Mouse (Mus musculus) kidney, adult 2 months (tissue): ENCODE results near the gene Smpdl3a.

Experiments
- CTCF ChIP-seq: fragments of 200-500 bp; conservative IDR thresholded peaks from 2 replicates; pipeline ENCODE4 v1.5.1; 2011; ENCODE audit warnings: low read depth, mild to moderate bottlenecking, control low read depth, low read length, moderate library complexity, mixed read lengths; ENCODE audit not compliant: insufficient read depth, insufficient read length
- POLR2A ChIP-seq: fragments of 200-500 bp; IDR thresholded peaks from one replicate; pipeline ENCODE4 v1.6.1; 2011; ENCODE audit warnings: low read depth, low read length, control low read depth

DNA sequence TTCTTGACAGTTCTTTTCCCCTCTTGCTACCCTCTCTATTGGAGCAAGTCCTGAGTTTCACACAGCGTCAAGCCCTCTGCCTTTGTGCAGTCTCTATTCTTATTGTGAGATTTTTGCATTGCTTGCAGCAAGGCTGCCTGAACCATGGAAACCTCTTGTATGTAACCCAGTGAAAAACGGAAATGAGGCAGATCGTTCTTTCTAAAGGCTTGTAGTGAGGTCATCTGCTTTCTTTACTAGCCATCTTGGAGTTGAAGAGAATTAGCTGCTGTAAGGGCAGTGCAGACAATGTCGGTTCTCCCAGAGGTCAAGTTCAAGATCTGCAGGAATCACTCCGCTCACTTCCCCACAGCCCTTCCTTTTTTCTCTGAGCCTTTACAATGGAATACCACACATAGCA lies 34.5 kb downstream of the Smpdl3a start:
- TF ChIP-seq POLR2A, result no peak
- no peak for TF ChIP-seq CTCF
